Mouse (Mus musculus) cerebellum, postnatal 25 days (tissue): Measurements from ENCODE around the gene Slc9b2.

Experiments
- DNase-seq, 2 experiments: peaks; one replicate each; pipeline ENCODE4 v3.0.0; 2021; ENCODE audit warnings: mixed read lengths in 2 of 2

Gene Slc9b2

GRCm38 (mm10) chr3:135313727-135314126, 6.2 kb downstream of the Slc9b2 start:
- no peak for DNase-seq

- DNase-seq: no peak
Observed at GRCm38 (mm10) chr3:135314811-135315210, 7.3 kb downstream of the Slc9b2 start.

- DNase-seq: no peak
Observed at GRCm38 (mm10) chr3:135315720-135316425, 8.4 kb downstream of the Slc9b2 start.

GRCm38 (mm10) chr3:135318331-135318730, 10.8 kb downstream of the Slc9b2 start:
- no peak for DNase-seq

GRCm38 (mm10) chr3:135324354-135324753, 16.9 kb downstream of the Slc9b2 start:
- DNase-seq: no peak

- DNase-seq: no peak
Observed at GRCm38 (mm10) chr3:135327176-135327575, 19.7 kb downstream of the Slc9b2 start.

- DNase-seq: no peak
Observed at GRCm38 (mm10) chr3:135327601-135328000, 20.1 kb downstream of the Slc9b2 start.

GRCm38 (mm10) chr3:135328560-135328959, 21.1 kb downstream of the Slc9b2 start:
- DNase-seq: peak; percentile 11 to 54

- no peak for DNase-seq
Observed at GRCm38 (mm10) chr3:135332691-135333090, 25.2 kb downstream of the Slc9b2 start.

GRCm38 (mm10) chr3:135333763-135334162, 26.3 kb downstream of the Slc9b2 start:
- no peak for DNase-seq

GRCm38 (mm10) chr3:135347739-135348264, 40.3 kb downstream of the Slc9b2 start, which contains the start of gene Slc9b1:
TSS of gene Slc9b1 (plus strand) at chr3:135348029.
- DNase-seq: no peak

GRCm38 (mm10) chr3:135349022-135349421, 41.5 kb downstream of the Slc9b2 start:
- no peak for DNase-seq

- DNase-seq: no peak
Observed at GRCm38 (mm10) chr3:135351857-135352256, 44.4 kb downstream of the Slc9b2 start.

- no peak for DNase-seq
Observed at GRCm38 (mm10) chr3:135357394-135357793, 49.9 kb downstream of the Slc9b2 start.

- no peak for DNase-seq
Observed at GRCm38 (mm10) chr3:135375836-135376235, 68.3 kb downstream of the Slc9b2 start.

- no peak for DNase-seq
Observed at GRCm38 (mm10) chr3:135377445-135377844, 69.9 kb downstream of the Slc9b2 start.

- DNase-seq: no peak
Observed at GRCm38 (mm10) chr3:135379868-135380267, 72.4 kb downstream of the Slc9b2 start.

- no peak for DNase-seq
Observed at GRCm38 (mm10) chr3:135393186-135393585, 85.7 kb downstream of the Slc9b2 start.
